Mouse (Mus musculus) stomach, embryonic 16.5 days (tissue): Measurements from ENCODE around the gene Olfr1314. TPM values are rescaled to one million over a fixed set of nuclear protein-coding genes. Genes with fewer than 3 reads are reported as not detected.

Source experiments
- ATAC-seq: fragments of 200-750 bp; cut with Nextera tagmentation; 2 replicates; pipeline ENCODE4 v1.8.0; 2017; ENCODE audit warnings: moderate number of reproducible peaks, moderate TSS enrichment; ENCODE audit not compliant: insufficient read depth, low FRiP score
- H3K27ac ChIP-seq: fragments of 300-500 bp; sonication (generic); 2 replicates; pipeline ENCODE4 v1.5.1; 2014; ENCODE audit warnings: low read length
- H3K27me3 ChIP-seq: fragments of 300-500 bp; sonication (generic); 2 replicates; pipeline ENCODE4 v1.6.1; 2014; ENCODE audit warnings: low read length, control low read depth, mixed read lengths; ENCODE audit not compliant: control insufficient read depth, insufficient read depth
- H3K36me3 ChIP-seq: fragments of 300-500 bp; sonication (generic); 2 replicates; pipeline ENCODE4 v1.6.1; 2014; ENCODE audit warnings: low read length; ENCODE audit not compliant: control insufficient read depth, insufficient read depth
- H3K4me1 ChIP-seq: fragments of 300-500 bp; sonication (generic); 2 replicates; pipeline ENCODE4 v1.6.1; 2014; ENCODE audit warnings: low read length, control low read depth, mixed read lengths; ENCODE audit not compliant: control insufficient read depth, insufficient read depth
- H3K4me2 ChIP-seq: fragments of 300-500 bp; sonication (generic); 2 replicates; pipeline ENCODE4 v1.6.1; 2014; ENCODE audit warnings: low read depth, low read length, mixed read lengths
- H3K4me3 ChIP-seq: fragments of 300-500 bp; sonication (generic); replicated peaks from 2 replicates; pipeline ENCODE4 v1.5.1; 2014; ENCODE audit warnings: mild to moderate bottlenecking, low read length
- H3K9ac ChIP-seq: fragments of 300-500 bp; sonication (generic); 2 replicates; pipeline ENCODE4 v1.6.1; 2014; ENCODE audit warnings: low read length
- H3K9me3 ChIP-seq: fragments of 300-500 bp; sonication (generic); replicated peaks from 2 replicates; pipeline ENCODE4 v1.6.1; 2016; ENCODE audit warnings: low read length, control low read depth; ENCODE audit not compliant: control insufficient read depth
- whole genome bisulfite sequencing: fragments of 180-500 bp; shearing (Covaris S2); extraction: QIAGEN DNeasy Blood & Tissue Kit; methylation state at CpG from one replicate; pipeline ENCODE4 v1.1.7; 2014; 5-methylcytosine and 5-hydroxymethylcytosine counted together
- polyA plus RNA-seq: library from polyadenylated mRNA; unstranded; fragments of >200 nt; fragmentation: Nextera tagmentation; extraction: Ambion mirVana; gene quantifications from 2 replicates; pipeline ENCODE4 v1.2.1, GENCODE M21; 2015

The Olfr1314 gene
- polyA plus RNA-seq: not detected in 2 replicates

DNA sequence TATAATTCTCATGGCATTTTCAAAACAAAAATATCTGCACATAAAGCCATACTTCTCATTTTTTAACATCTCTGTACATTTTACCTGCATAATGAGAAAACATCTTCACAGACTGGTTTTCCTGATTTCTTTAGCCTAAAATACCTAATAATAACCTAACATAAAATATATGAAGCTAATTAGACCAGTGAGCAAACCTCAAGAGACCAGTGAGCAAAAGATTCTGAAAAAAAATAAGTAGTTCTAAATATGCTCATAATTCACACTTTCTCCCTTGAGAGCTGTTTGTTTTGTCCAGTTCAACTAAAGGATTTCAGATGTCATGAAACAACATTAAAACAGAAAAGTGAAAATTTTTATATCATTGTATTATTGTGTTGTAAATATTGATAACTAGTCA lies at the start of gene Olfr1314:
Gene Olfr1314, minus strand, starts transcription at position 101 of the 400 bp plus-strand sequence.
- no peak within 1 kb of the TSS for H3K9ac ChIP-seq
- H3K4me1 ChIP-seq: no peaks in the 10 kb centered on the region
- ATAC-seq: no peak
- H3K27me3 ChIP-seq: no peaks in the 10 kb centered on the region
- H3K4me3 ChIP-seq: no peak within 1 kb of the TSS
- H3K36me3 ChIP-seq: no peaks in the 10 kb centered on the region
- H3K4me2 ChIP-seq: no peak within 1 kb of the TSS
- H3K27ac ChIP-seq: no peak within 1 kb of the TSS
- H3K9me3 ChIP-seq: no peaks in the 10 kb centered on the region

DNA sequence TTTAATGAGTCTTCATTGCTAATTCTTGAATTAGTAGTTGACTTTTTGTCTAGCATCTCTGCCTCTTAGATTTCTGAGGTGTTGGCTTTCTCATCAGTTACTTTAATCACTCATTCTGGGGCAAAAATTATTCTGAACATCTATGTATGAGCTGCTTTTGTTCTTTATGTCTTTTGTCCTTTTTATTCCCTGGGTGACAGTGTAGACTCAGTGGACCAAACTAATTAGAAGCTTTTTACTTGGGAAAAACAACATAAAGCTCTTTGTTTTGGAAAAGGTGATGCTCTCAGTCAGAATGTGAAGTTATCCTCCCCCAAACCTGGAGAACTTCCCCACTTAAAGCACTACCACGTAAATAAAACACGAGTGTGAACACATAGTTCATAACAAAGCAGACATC lies 43.4 kb upstream of the Olfr1314 start, which contains the start of gene Olfr1317:
Gene Olfr1317, plus strand, starts transcription at position 301 of the 400 bp plus-strand sequence.
- ATAC-seq: no peak
- no peak within 1 kb of the TSS for H3K9ac ChIP-seq
- H3K36me3 ChIP-seq: no peaks in the 10 kb centered on the region
- H3K9me3 ChIP-seq: no peaks in the 10 kb centered on the region
- H3K27ac ChIP-seq: no peak within 1 kb of the TSS
- no peak within 1 kb of the TSS for H3K4me2 ChIP-seq
- 64% methylated on average over 2 of the region's 2 CpGs for WGBS
- no peak within 1 kb of the TSS for H3K4me3 ChIP-seq
- H3K27me3 ChIP-seq: no peaks in the 10 kb centered on the region
- H3K4me1 ChIP-seq: no peaks in the 10 kb centered on the region

DNA sequence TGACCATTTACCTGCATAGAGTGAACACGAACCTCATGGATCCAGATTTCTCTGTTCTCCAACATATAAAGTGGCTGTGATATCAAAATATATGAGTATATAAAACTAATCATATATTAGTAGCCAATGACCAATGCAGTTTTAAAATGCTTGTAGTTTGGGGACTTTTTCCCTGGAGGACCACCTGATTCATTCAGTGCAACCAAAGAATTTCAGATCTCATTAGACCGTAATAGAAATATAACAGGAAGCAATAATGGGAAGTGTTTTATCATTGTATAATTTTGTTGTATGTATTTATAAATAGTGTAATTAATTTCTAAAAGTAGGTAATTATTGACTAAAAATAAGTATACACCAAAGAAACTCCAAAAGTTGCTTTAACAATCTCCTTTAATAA lies 38.3 kb upstream of the Olfr1314 start, which contains the start of gene Olfr1316:
Gene Olfr1316, minus strand, starts transcription at position 101 of the 400 bp plus-strand sequence.
- H3K4me2 ChIP-seq: no peak within 1 kb of the TSS
- ATAC-seq: no peak
- no peaks in the 10 kb centered on the region for H3K27me3 ChIP-seq
- no peaks in the 10 kb centered on the region for H3K4me1 ChIP-seq
- H3K4me3 ChIP-seq: no peak within 1 kb of the TSS
- WGBS: 81% methylated on average over 2 of the region's 2 CpGs
- H3K9me3 ChIP-seq: no peaks in the 10 kb centered on the region
- no peak within 1 kb of the TSS for H3K9ac ChIP-seq
- H3K36me3 ChIP-seq: no peaks in the 10 kb centered on the region
- no peak within 1 kb of the TSS for H3K27ac ChIP-seq

DNA sequence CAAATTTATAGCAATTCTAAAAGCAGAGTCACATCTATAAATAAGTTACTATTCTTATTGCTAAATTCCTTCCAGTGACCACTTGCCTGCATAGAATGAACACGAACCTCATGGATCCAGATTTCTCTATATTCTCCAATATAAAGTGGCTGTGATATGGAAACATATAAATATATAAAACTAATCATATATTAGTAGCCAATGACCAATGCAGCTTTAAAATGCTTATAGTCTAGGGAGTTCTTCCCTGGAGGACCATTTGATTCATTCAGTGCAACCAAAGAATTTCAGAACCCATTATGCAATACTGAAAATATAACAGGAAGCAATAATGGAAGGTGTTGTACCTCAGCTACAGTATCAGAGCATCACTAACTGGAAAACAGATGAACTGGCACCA lies 18.8 kb upstream of the Olfr1314 start, which contains the start of gene Olfr1315-ps1:
Gene Olfr1315-ps1, minus strand, starts transcription at position 101 of the 400 bp plus-strand sequence.
- H3K4me2 ChIP-seq: no peak within 1 kb of the TSS
- H3K36me3 ChIP-seq: no peaks in the 10 kb centered on the region
- no peak within 1 kb of the TSS for H3K9ac ChIP-seq
- H3K27ac ChIP-seq: no peak within 1 kb of the TSS
- H3K4me1 ChIP-seq: no peaks in the 10 kb centered on the region
- no peaks in the 10 kb centered on the region for H3K9me3 ChIP-seq
- ATAC-seq: no peak
- H3K27me3 ChIP-seq: no peaks in the 10 kb centered on the region
- WGBS: 74% methylated on average over 1 of the region's 1 CpGs
- no peak within 1 kb of the TSS for H3K4me3 ChIP-seq

DNA sequence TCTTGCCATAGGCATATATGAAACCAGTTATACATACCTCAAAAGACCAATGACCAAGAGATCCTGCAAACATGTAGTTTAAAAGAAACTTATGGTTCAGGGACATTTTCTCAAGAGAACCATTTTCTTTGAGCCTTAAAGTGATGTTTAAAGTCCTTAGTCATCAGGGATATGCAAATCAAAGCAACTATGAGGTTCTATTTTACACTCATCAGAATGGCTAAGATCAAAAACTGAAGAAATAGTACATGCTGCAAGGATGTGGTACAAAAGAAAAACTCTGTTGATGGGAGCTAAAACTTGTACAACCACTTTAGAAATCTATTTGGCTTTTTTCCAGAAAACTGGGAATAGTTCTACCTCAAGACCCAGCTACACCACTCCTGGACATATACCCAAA lies 18.8 kb downstream of the Olfr1314 start, which contains the start of gene Olfr1313:
Gene Olfr1313, minus strand, starts transcription at position 101 of the 400 bp plus-strand sequence.
- H3K4me3 ChIP-seq: no peak within 1 kb of the TSS
- H3K4me2 ChIP-seq: no peak within 1 kb of the TSS
- no peaks in the 10 kb centered on the region for H3K4me1 ChIP-seq
- H3K27me3 ChIP-seq: no peaks in the 10 kb centered on the region
- H3K9me3 ChIP-seq: no peaks in the 10 kb centered on the region
- ATAC-seq: no peak
- no peak within 1 kb of the TSS for H3K27ac ChIP-seq
- H3K9ac ChIP-seq: no peak within 1 kb of the TSS
- H3K36me3 ChIP-seq: no peaks in the 10 kb centered on the region

DNA sequence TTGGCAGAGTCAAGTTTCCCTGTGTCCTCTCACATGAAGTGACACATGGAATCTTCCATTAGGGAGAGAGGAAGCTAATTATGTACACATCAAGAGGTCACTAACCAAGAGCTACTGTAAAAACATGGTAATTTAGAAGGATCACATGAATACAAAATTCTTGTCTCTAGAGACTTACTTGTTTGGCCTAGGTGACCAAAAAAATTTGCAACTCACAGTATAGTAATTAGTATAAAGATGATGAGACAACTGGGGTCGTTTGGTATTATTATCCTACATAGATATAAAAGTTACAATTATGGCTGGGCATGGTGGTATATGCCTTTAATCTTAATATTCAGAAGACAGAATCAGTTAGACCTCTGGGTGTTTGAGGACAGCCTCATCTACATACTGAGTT lies 46.4 kb downstream of the Olfr1314 start, which contains the start of gene Olfr1312:
Gene Olfr1312, minus strand, starts transcription at position 101 of the 400 bp plus-strand sequence.
- Histone ChIP-seq H3K9me3 (no peaks in the 10 kb centered on the region), H3K4me3 (no peak within 1 kb of the TSS), H3K36me3 (no peaks in the 10 kb centered on the region), H3K4me2 (no peak within 1 kb of the TSS), H3K9ac (no peak within 1 kb of the TSS), H3K27me3 (no peaks in the 10 kb centered on the region), H3K27ac (no peak within 1 kb of the TSS), H3K4me1 (no peaks in the 10 kb centered on the region)
- 30% methylated on average over 1 of the region's 1 CpGs for whole genome bisulfite sequencing
- no peak for ATAC-seq

Other genes with a start within 250 kb of the Olfr1314 start
- gene Olfr1305, start 219.6 kb downstream of the Olfr1314 start, polyA plus RNA-seq: not detected in 2 replicates
- gene Olfr1306, start 180.5 kb downstream of the Olfr1314 start, polyA plus RNA-seq: not detected in 2 replicates
- gene Olfr1307, start 147.3 kb downstream of the Olfr1314 start, polyA plus RNA-seq: not detected in 2 replicates
- gene Olfr1308, start 131.8 kb downstream of the Olfr1314 start, polyA plus RNA-seq: not detected in 2 replicates
- not detected in 2 replicates for gene Olfr1309, start 106.5 kb downstream of the Olfr1314 start, polyA plus RNA-seq
- not detected in 2 replicates for gene Olfr1310, start 84.1 kb downstream of the Olfr1314 start, polyA plus RNA-seq
- gene Olfr1311, start 72.4 kb downstream of the Olfr1314 start, polyA plus RNA-seq: not detected in 2 replicates
- gene Olfr1312, start 46.5 kb downstream of the Olfr1314 start, polyA plus RNA-seq: not detected in 2 replicates
- not detected in 2 replicates for gene Olfr1313, start 18.9 kb downstream of the Olfr1314 start, polyA plus RNA-seq
- not detected in 2 replicates for gene Olfr1315-ps1, start 18.7 kb upstream of the Olfr1314 start, polyA plus RNA-seq
- not detected in 2 replicates for gene Olfr1316, start 38.2 kb upstream of the Olfr1314 start, polyA plus RNA-seq
- not detected in 2 replicates for gene Olfr1317, start 43.5 kb upstream of the Olfr1314 start, polyA plus RNA-seq
- not detected in 2 replicates for gene Olfr1318, start 57.4 kb upstream of the Olfr1314 start, polyA plus RNA-seq
- 39.7 and 54.7 TPM in 2 replicates for gene Lpcat4, start 142.7 kb upstream of the Olfr1314 start, polyA plus RNA-seq
- gene Nutm1, start 162.5 kb upstream of the Olfr1314 start, polyA plus RNA-seq: 0.05 and 0.11 TPM in 2 replicates
- gene Nop10, start 165.1 kb upstream of the Olfr1314 start, polyA plus RNA-seq: 193 and 215 TPM in 2 replicates
- 14.6 and 15.1 TPM in 2 replicates for gene Slc12a6, start 169.0 kb upstream of the Olfr1314 start, polyA plus RNA-seq
- gene Gm21985, start 169.5 kb upstream of the Olfr1314 start, polyA plus RNA-seq: not detected in 2 replicates